Mouse (Mus musculus): ENCODE results near the gene Cfap97.

GRCm38 (mm10) chr8:46204974-46205640, 53.5 kb downstream of the Cfap97 start:
- no peak for TF ChIP-seq CTCF (conservative IDR thresholded peaks at IDR 0.05 in 1 of 2, IDR thresholded peaks at IDR 0.05 in 1 of 2; ENCODE audit: low read depth in 2 of 2, low read length in 2 of 2)
- TF ChIP-seq TBP (conservative IDR thresholded peaks at IDR 0.05; ENCODE audit: low read depth, low read length): no peak
- TF ChIP-seq POLR2A (IDR thresholded peaks at IDR 0.05; ENCODE audit: low read depth, low read length): no peak
- TF ChIP-seq ELF1 (IDR thresholded peaks at IDR 0.05; ENCODE audit: low read depth, low read length): no peak
- TF ChIP-seq USF2 (conservative IDR thresholded peaks at IDR 0.05; ENCODE audit: low read depth, low read length): no peak
- no peak for TF ChIP-seq EP300 (IDR thresholded peaks at IDR 0.05; ENCODE audit: low read length)
- TF ChIP-seq MAX (IDR thresholded peaks at IDR 0.05; ENCODE audit: low read length): no peak
- no peak for TF ChIP-seq ZKSCAN1 (IDR thresholded peaks at IDR 0.05; ENCODE audit: borderline replicate concordance, low read depth, low read length)
- no peak for TF ChIP-seq NRF1 (IDR thresholded peaks at IDR 0.05; ENCODE audit: low read depth, low read length)
- no peak for TF ChIP-seq MEF2A (IDR thresholded peaks at IDR 0.05; ENCODE audit: borderline replicate concordance, low read depth, low read length)
- TF ChIP-seq PAX5 (IDR thresholded peaks at IDR 0.05; ENCODE audit: low read length): no peak
- TF ChIP-seq SMC3 (IDR thresholded peaks at IDR 0.05; ENCODE audit: low read depth, low read length): no peak
- TF ChIP-seq HCFC1 (IDR thresholded peaks at IDR 0.05; ENCODE audit: low read depth, low read length): no peak
- TF ChIP-seq ZNF384 (IDR thresholded peaks at IDR 0.05; ENCODE audit: low read depth, low read length): no peak
